Mouse (Mus musculus) mesoderm, embryonic 11.5 days (tissue): ENCODE measurements around the gene Napsa.

ENCODE experiments used
- DNase-seq: peaks from one replicate; pipeline ENCODE4 v3.0.0-alpha.2; 2012; ENCODE audit warnings: low read depth, low spot score

The Napsa gene

GRCm38 (mm10) chr7:44572213-44572701, at the start of gene Napsa:
Napsa (plus strand) TSS chr7:44572380.
- no peak for DNase-seq

- DNase-seq, result no peak
These were observed 49.1 kb upstream of the Napsa start for GRCm38 (mm10) chr7:44523056-44523455.

DNA sequence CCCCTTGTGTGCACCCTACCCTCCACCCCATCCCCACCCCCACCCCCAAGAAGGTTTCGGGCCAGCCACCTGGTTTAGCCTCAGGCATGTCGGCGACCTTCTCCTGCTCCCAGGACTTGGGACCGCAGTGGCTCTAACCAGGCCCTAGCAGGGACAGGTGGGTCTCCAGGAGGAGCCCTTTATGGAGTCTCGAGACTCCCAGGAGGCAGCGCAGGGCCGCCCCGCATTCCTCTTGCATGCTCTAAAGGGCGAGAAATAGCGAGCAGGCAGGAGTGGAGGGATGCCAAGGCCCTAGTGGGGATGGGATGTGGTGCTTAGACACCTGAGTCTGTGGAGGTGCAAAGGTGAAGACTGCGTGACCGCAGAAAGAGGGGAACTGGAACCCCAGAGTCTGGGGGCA, 47.7 kb upstream of the Napsa start, which contains the start of gene Mybpc2:
Gene Mybpc2, minus strand, starts transcription at position 155 of the 400 bp plus-strand sequence.
- no peak for DNase-seq

DNA sequence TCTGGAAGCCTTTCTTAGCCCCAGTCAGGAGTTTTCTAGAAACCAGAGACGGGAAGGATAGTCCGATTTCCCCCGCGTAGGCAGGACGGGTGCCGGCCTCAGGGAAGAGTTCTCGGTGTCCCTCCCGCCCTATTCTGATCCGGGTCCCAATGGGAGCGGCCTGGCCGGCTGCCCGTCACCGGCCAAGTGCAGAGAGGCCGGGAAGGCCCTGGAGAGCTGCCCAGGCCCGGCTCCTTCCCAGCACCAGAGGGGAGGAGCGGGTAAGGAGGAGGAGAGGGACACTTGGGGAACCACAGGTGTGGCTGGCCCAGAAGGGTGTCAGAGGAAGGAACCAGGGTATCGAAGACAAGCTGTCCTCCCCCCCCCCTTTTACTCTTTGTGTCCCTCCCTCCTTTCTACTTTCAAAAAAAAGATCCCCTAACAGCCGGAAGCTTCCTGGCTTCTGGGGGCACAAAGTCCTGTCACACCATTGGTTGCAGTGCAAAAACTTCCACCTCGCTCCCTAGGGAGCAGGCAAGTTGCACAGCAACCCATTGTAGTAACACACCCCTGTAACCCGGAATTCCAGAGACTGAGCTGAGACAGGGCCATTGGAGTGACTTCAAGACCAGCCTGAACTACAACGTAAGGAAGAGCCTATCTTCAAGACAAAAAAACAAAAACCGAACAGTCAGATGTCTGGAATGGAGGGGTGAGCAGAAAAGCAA, 46.9 kb upstream of the Napsa start:
- no peak for DNase-seq

GRCm38 (mm10) chr7:44526414-44527154, 45.6 kb upstream of the Napsa start:
- DNase-seq, result no peak

DNA sequence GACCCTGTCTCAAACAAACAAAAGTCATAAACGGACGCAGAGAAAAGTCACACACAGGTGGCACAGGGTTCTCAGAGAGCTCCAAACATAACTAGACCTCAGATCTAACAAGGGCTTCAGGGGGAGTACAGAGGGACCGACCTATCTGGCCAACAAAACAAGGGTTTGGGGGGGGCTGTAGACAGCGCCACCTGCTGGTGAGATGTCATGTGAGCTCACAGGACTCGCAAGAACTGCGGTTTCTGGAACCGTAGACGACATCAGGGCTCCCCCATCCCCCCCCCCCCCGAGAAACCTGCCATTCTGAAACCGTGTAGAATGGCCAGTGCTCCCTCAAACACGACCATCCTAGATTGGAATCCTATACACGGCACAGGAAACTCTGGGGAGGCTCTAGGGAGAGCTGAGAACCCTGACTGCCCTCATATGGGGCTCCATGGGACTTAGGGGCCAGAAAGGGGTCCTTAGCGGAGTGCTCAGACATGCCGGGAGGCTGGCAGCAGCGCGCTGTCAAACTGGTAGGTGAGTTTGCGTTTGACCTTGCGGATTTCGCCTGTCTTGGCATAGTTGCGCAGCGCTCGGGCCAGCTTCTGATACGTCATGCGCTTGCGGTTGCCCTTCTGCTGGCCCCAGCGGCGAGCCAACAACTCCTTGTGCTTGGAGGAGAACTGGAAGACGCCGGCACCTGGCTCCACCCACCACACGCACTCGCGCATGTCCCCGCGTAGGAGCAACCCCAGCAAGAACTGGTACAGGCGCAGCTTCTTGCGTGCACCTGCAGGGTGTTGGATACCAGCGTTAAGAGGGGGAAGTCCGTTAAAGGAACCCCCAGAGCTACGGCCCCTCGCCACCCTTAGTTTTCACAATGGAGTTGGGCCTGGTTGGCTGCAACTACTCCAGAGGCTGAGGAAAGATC, 44.4 kb upstream of the Napsa start:
- peak; percentile 77 for DNase-seq

DNA sequence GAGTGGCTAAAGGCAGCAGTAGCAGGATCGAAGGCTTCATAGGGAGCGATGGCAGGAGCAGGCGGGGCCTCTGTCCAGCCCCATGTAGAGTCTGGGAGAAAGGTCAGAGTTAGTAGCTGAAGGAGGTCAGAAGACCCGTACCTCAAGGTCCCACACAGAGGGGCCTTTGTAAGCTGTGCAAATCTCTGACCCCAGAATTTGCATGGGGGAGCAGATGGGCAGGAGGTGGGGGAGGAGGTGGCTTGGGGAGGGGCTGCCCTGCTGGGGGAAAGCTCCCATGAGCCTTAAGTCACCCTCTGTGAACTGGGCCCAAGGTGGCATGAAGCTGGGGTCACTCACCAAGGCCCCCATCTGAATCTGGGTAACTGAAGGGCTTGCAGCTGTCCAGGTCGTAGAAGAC, 42.7 kb upstream of the Napsa start:
- no peak for DNase-seq

GRCm38 (mm10) chr7:44530507-44530906, 41.7 kb upstream of the Napsa start:
- no peak for DNase-seq

GRCm38 (mm10) chr7:44531207-44531606, 41.0 kb upstream of the Napsa start:
- DNase-seq, result no peak

- no peak for DNase-seq
These were observed 40.0 kb upstream of the Napsa start, which contains the start of gene Spib for GRCm38 (mm10) chr7:44531946-44532732. Spib (minus strand) TSS chr7:44532071.

DNA sequence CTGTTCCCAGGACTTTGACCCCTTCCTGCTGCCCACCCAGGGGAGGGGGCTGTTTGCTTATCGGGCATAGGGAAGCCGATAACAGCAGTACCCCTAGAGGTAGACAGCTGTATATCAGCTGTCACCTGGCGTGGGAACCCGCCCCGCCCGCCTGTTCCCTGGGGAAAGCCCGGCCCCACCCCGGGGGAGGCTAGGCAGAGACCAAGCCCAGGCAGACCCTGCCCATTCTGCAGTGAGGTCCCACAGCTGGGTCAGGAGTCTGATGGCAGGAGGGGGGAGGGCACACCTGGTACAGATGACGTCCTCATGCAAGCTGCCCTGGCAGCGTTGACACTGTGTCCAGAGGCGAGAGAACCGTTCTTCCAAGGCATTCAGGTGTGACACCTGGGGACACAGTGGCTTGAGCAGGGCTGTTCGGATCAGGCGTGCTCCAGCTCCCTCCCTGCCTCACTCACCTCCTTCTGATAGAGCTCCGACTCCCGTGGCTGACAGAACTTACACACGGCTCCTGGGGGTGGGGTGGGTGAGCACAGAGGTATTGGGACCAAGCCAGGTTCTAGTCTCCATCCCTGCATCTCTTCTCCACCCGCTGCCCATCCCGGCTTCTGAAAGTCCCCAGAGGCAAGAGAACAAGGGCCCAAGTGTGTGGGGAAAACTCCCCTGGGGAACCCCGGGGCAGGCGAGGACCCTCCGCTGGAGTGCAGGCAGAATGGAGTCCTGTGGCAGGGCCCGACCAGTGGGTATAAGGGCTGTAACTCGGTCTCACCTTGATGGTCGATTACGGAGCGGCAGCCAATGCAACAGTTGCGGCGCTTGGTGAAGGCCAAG, 39.0 kb upstream of the Napsa start:
- no peak for DNase-seq

DNA sequence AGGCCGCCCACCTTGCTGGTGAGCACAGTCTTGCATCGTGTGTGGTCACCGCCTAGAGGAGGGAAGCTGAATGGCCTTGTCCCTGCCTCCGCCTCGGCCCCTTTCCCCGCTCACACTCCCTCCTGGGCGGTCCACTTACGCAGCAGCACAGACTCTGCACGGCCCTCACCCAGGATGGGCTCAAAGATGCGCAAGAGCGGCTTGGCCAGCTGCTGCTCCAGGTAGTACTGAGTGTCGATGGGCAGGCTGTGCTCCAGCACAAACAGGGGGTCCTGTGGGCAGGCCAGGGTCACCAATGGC, 38.5 kb upstream of the Napsa start:
- DNase-seq, result no peak

DNA sequence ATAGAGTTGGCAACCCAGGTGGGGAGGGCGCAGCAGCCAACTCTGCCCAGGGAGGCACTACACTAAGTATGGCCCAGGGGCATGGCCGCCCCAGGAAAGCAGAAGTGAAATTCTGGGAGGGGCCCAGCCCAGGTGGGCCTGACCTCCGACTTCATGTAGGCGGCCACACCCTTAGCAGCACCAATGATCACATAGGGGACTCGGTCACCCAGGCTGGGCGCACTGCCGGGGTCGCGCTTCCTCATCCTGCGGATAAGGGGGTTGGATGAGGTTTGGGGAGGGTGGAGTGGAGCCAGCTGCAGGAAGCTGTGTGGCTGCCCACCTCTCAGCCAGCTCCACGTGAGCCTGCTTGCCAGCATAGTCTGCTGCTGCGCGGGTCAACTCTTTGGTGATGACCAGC, 37.9 kb upstream of the Napsa start:
- DNase-seq, result no peak

- no peak for DNase-seq
These were observed 37.3 kb upstream of the Napsa start for GRCm38 (mm10) chr7:44534656-44535441.

GRCm38 (mm10) chr7:44535657-44536589, 36.3 kb upstream of the Napsa start:
- no peak for DNase-seq

DNA sequence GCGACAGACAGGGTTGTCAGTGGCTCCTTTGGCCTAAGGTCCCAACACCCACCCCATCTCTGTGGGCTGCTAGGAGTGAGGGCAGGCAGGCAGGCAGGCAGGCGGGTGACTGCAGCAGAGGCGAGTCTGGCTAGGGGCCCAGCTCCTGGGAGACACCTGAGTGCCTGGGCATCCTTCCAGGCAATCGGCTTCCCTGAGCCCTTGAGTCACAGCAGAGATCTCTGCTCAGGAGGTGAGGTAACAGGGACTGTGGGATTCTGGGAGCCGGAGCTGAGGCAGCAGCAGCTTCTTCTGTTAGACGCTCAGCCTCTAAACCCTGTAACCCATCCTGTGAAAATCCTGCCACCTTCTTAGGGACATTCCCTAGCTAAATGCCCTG, 35.6 kb upstream of the Napsa start:
- DNase-seq, result no peak

DNA sequence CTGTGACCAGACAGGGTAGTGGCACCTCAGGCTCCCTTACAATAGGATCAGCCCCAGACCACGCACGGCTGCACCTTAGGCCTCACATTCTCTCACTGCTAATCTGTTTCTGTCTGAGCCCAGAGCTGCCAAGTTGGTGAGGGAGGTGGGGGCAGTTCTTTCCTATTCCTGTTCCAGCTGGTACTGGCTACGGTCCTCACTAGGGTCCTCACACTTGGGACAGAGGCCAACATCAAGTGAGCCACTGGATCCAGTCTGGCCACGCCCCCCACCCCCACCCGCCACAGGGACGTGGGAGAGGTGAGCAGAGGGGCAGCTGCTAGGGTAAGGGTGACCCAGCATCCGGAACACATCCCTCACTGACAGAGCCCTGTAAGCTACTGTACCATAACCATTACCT, 35.2 kb upstream of the Napsa start:
- DNase-seq, result no peak

- no peak for DNase-seq
These were observed 34.7 kb upstream of the Napsa start for GRCm38 (mm10) chr7:44537496-44537895.
